Mouse (Mus musculus): ENCODE measurements around the gene Yod1. TPM values are rescaled to one million over a fixed set of nuclear protein-coding genes. Genes with fewer than 3 reads are reported as not detected.

Yod1 gene
- polyA plus RNA-seq, 1 experiment from 2014 or later: 13.9 TPM

DNA sequence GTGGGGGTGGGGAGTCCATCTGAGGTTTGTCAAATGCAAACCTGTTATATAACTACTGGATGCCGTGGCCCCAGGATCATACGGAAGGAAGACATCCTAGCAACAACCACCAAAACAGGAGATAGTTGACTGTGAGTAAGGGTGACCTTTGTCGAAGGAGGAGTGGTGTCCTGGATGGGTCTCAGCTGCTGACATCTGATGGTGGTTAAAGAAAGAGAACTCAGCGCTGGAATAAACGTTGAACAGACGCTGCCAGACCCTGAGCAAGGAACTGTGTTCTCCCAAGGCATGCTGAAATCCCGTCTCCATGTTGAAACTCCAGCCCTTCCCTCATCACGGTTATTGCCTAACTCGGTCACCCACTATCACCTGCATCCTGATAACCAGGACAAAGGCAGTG, 42.6 kb downstream of the Yod1 start:
- no peak overlapping the region for H3K4me3 ChIP-seq (replicated peaks; ENCODE audit: low read length)
- no peaks in the 10 kb centered on the region for H3K36me3 ChIP-seq (replicated peaks; ENCODE audit: control insufficient read depth, insufficient read depth)
- no peaks in the 10 kb centered on the region for H3K4me1 ChIP-seq (replicated peaks; ENCODE audit: control insufficient read depth, insufficient read depth, low read length)
- H3K27me3 ChIP-seq (ENCODE audit: control insufficient read depth, insufficient read depth, low read length): no peaks in the 10 kb centered on the region
- no peak overlapping the region for H3K4me2 ChIP-seq (replicated peaks)
- DNase-seq (ENCODE audit: low spot score) (no peak), ATAC-seq (ENCODE audit: low FRiP score) (no peak)
- no peak overlapping the region for H3K9ac ChIP-seq
- no peak overlapping the region for H3K27ac ChIP-seq
- H3K9me3 ChIP-seq (ENCODE audit: control insufficient read depth, low read length): no peaks in the 10 kb centered on the region
- WGBS: 89% methylated on average over 9 of the region's 9 CpGs

DNA sequence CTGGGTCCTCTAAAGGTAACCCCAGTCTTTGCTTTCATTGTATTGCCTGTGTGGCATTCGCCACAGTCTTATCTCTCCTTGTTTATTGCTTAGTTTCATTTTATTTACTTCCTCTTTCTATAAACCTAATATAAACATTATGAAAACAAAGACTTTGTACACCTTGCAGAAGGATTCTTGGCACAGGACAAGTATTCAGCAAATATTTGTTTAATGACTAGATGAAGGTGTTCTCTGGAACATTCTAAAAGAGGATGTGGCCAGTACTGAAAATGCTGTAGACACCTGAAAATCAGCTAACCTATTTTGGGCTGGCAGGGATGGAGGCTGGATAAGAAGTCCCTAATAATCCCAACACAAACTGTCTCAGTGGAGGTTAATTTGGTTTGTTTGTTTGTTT, 44.5 kb downstream of the Yod1 start:
- Histone ChIP-seq H3K4me3 (replicated peaks; ENCODE audit: low read length) (no peak overlapping the region), H3K27ac (no peak overlapping the region), H3K4me1 (replicated peaks; ENCODE audit: control insufficient read depth, insufficient read depth, low read length) (no peaks in the 10 kb centered on the region), H3K36me3 (replicated peaks; ENCODE audit: control insufficient read depth, insufficient read depth) (no peaks in the 10 kb centered on the region), H3K27me3 (ENCODE audit: control insufficient read depth, insufficient read depth, low read length) (no peaks in the 10 kb centered on the region), H3K9ac (no peak overlapping the region), H3K9me3 (ENCODE audit: control insufficient read depth, low read length) (no peaks in the 10 kb centered on the region), H3K4me2 (replicated peaks) (no peak overlapping the region)
- ATAC-seq (ENCODE audit: low FRiP score): no peak
- no peak for DNase-seq (ENCODE audit: low spot score)
- WGBS: 84% methylated on average over 1 of the region's 1 CpGs

DNA sequence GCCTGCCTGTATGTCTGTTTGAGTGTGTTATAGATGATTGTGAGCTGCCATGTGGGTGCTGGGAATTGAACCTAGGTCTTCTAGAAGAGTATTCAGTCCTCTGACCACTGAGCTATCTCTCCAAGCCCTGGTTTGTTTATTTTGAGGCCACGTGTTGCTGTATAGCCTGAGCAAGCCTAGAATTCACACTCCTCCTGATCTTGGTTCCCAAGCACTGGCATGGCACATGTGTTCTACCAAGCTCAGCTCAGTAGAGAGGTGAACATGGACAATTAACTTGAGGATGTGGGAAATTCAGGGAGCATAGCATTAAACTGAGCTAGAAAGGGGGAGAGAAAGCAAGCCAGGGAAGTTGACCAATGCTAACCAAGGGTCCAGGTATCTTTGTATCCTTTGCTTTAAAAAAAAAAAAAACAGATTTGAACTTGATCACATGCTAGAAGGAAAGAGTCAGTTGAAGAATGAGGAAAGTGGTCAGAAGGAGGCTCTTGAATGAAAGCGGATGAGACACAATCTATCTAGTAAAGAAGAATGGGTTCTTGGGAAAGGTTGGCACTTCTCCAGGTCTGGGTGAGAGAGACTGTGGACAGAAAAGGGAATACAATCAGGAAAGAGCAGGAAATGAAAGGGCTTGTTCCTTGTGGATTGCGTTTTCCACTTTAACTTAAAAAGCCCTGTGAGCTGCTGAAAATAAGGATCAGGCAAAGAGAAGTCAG, 45.1 kb downstream of the Yod1 start:
- Histone ChIP-seq H3K27me3 (ENCODE audit: control insufficient read depth, insufficient read depth, low read length) (no peaks in the 10 kb centered on the region), H3K4me3 (replicated peaks; ENCODE audit: low read length) (no peak overlapping the region), H3K36me3 (replicated peaks; ENCODE audit: control insufficient read depth, insufficient read depth) (no peaks in the 10 kb centered on the region), H3K9ac (no peak overlapping the region), H3K4me1 (replicated peaks; ENCODE audit: control insufficient read depth, insufficient read depth, low read length) (no peaks in the 10 kb centered on the region), H3K4me2 (replicated peaks) (no peak overlapping the region), H3K27ac (no peak overlapping the region), H3K9me3 (ENCODE audit: control insufficient read depth, low read length) (no peaks in the 10 kb centered on the region)
- DNase-seq (ENCODE audit: low spot score) (no peak), ATAC-seq (ENCODE audit: low FRiP score) (no peak)
- WGBS: 81% methylated on average over 3 of the region's 3 CpGs

DNA sequence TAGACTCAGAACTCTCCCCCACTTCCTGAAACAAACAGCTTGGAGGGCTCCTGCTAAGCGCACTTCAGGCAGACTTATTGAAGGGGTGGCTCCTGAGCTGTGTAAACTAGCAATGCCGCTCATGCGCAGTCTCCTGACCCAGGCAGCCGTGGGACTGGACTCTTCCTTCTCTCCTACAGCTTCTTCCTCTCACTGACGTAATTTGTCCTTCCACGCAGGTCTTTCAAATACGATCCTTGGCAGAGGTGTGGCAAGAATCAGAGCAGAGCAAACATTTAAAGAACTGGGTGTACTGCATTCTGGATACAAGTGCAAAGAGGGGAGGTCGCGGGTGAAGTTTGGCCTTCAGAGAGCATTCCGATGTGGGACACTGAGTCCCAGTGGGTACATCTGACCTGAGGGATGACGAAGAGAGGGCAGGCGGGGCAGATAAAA, 46.9 kb downstream of the Yod1 start:
- H3K36me3 ChIP-seq (replicated peaks; ENCODE audit: control insufficient read depth, insufficient read depth): no peaks in the 10 kb centered on the region
- H3K27ac ChIP-seq: no peak overlapping the region
- 88% methylated on average over 12 of the region's 12 CpGs for WGBS
- H3K27me3 ChIP-seq (ENCODE audit: control insufficient read depth, insufficient read depth, low read length): no peaks in the 10 kb centered on the region
- H3K9ac ChIP-seq: no peak overlapping the region
- H3K9me3 ChIP-seq (ENCODE audit: control insufficient read depth, low read length): no peaks in the 10 kb centered on the region
- H3K4me2 ChIP-seq (replicated peaks): no peak overlapping the region
- ATAC-seq (ENCODE audit: low FRiP score): no peak
- H3K4me3 ChIP-seq (replicated peaks; ENCODE audit: low read length): no peak overlapping the region
- no peak for DNase-seq (ENCODE audit: low spot score)
- no peaks in the 10 kb centered on the region for H3K4me1 ChIP-seq (replicated peaks; ENCODE audit: control insufficient read depth, insufficient read depth, low read length)

DNA sequence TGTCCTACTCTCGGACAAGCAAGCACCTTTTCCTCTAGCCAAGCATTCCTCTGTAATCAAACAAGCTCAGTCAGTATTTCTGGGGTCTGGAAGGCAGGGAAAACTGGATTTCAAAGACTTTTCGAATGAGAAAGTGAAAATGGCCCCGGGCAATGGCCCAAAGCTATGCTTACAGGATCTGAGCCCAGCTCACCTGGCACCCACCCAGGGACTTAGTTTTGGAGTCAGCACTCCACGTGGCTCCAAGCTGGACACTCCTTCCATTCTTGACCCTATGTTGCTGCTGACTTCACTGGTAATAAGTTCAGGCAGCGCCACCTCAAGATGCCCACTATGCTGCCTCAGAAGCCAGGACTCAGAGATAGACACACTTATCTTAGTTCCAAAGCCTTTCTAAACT, 49.9 kb downstream of the Yod1 start:
- Histone ChIP-seq H3K4me3 (replicated peaks; ENCODE audit: low read length) (no peak overlapping the region), H3K27ac (no peak overlapping the region), H3K4me1 (replicated peaks; ENCODE audit: control insufficient read depth, insufficient read depth, low read length) (no peaks in the 10 kb centered on the region), H3K36me3 (replicated peaks; ENCODE audit: control insufficient read depth, insufficient read depth) (no peaks in the 10 kb centered on the region), H3K9me3 (ENCODE audit: control insufficient read depth, low read length) (no peaks in the 10 kb centered on the region), H3K27me3 (ENCODE audit: control insufficient read depth, insufficient read depth, low read length) (no peaks in the 10 kb centered on the region), H3K9ac (no peak overlapping the region), H3K4me2 (replicated peaks) (no peak overlapping the region)
- DNase-seq (ENCODE audit: low spot score): no peak
- 81% methylated on average over 5 of the region's 5 CpGs for WGBS
- ATAC-seq (ENCODE audit: low FRiP score): no peak

DNA sequence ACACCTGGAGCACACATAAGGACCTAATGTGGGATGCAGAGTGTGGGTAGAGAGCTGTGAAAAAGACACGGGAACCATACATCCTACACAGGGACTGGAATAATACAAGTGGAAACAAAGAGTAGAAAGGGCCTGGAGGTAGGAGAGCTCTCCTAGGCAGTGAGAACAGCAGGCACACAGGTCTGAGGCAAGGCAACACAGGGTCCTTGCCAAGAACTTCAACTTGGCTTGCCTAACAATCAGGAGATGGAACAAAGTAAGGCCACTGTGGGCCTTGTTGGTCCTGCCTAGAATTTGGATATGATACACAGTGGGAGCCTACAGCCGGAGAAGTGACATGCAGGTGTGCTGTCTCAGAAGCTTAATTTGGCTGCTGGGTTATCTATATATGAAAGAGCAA, 52.8 kb downstream of the Yod1 start:
- ATAC-seq (ENCODE audit: low FRiP score) (no peak), DNase-seq (ENCODE audit: low spot score) (no peak)
- Histone ChIP-seq H3K4me2 (replicated peaks) (no peak overlapping the region), H3K4me3 (replicated peaks; ENCODE audit: low read length) (no peak overlapping the region), H3K9me3 (ENCODE audit: control insufficient read depth, low read length) (no peaks in the 10 kb centered on the region), H3K4me1 (replicated peaks; ENCODE audit: control insufficient read depth, insufficient read depth, low read length) (no peaks in the 10 kb centered on the region), H3K27me3 (ENCODE audit: control insufficient read depth, insufficient read depth, low read length) (no peaks in the 10 kb centered on the region), H3K9ac (no peak overlapping the region), H3K27ac (no peak overlapping the region), H3K36me3 (replicated peaks; ENCODE audit: control insufficient read depth, insufficient read depth) (no peaks in the 10 kb centered on the region)
- WGBS: 92% methylated on average over 2 of the region's 2 CpGs

DNA sequence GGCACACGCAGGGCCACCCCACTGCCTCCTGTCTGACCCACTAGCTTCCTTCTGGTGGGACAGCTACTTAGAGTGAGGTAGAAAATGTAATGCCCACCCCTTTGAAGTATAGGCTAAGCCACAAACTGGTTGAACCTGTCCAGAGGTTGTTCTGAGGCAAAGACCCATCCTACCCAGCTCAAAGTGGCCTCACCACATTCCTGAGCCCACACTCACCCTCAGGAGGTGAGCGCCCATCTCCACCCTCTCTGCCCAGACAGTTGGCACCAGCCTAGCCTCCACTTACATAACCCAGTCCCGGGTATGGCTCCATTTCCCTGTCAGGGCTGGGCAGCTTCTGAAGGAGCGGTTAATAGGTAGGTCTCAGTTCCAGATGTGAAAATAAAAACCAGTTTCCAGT, 53.4 kb downstream of the Yod1 start:
- Histone ChIP-seq H3K9me3 (ENCODE audit: control insufficient read depth, low read length) (no peaks in the 10 kb centered on the region), H3K27me3 (ENCODE audit: control insufficient read depth, insufficient read depth, low read length) (no peaks in the 10 kb centered on the region), H3K9ac (no peak overlapping the region), H3K4me2 (replicated peaks) (no peak overlapping the region), H3K4me1 (replicated peaks; ENCODE audit: control insufficient read depth, insufficient read depth, low read length) (no peaks in the 10 kb centered on the region), H3K4me3 (replicated peaks; ENCODE audit: low read length) (no peak overlapping the region), H3K27ac (no peak overlapping the region), H3K36me3 (replicated peaks; ENCODE audit: control insufficient read depth, insufficient read depth) (no peaks in the 10 kb centered on the region)
- no peak for DNase-seq (ENCODE audit: low spot score)
- ATAC-seq (ENCODE audit: low FRiP score): no peak
- 88% methylated on average over 4 of the region's 4 CpGs for WGBS

DNA sequence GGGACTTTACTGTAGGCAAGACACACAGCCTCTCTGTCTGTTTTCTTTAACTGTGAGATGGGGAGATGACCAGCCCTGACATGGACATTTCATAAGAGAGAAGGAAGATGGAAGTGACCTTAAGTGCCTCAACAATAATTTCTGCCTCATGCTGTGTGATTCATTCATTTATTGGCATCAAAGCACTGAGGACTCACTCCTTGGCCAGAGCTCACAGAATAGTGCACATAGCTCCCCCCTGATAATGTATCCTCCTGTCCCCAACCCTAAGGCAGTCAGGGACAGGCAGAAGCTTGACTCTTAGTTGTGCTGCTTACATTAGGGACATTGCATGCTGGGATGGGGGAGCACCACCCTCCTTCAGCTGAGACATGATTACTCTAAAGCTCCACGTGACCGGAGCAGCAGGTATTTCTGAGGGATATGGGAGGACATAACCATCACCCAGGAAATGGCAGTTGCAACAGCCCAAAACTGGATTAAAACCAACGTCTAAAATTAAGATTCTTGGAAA, 53.9 kb downstream of the Yod1 start:
- Histone ChIP-seq H3K4me1 (replicated peaks; ENCODE audit: control insufficient read depth, insufficient read depth, low read length) (no peaks in the 10 kb centered on the region), H3K27ac (no peak overlapping the region), H3K9me3 (ENCODE audit: control insufficient read depth, low read length) (no peaks in the 10 kb centered on the region), H3K4me2 (replicated peaks) (no peak overlapping the region), H3K36me3 (replicated peaks; ENCODE audit: control insufficient read depth, insufficient read depth) (no peaks in the 10 kb centered on the region), H3K4me3 (replicated peaks; ENCODE audit: low read length) (no peak overlapping the region), H3K27me3 (ENCODE audit: control insufficient read depth, insufficient read depth, low read length) (no peaks in the 10 kb centered on the region), H3K9ac (no peak overlapping the region)
- DNase-seq (ENCODE audit: low spot score) (no peak), ATAC-seq (ENCODE audit: low FRiP score) (no peak)
- 81% methylated on average over 3 of the region's 3 CpGs for WGBS

Data from hindbrain, embryonic 14.5 days (tissue).